Mouse (Mus musculus) cerebellum, adult 2 months (tissue): ENCODE data around the gene Ankrd12.

Source experiments
- CTCF ChIP-seq: fragments of 200-500 bp; IDR thresholded peaks from 2 replicates; pipeline ENCODE4 v1.5.1; 2011; ENCODE audit warnings: low read depth, mild to moderate bottlenecking, control low read depth, low read length, moderate library complexity, borderline replicate concordance; ENCODE audit not compliant: insufficient read depth
- POLR2A ChIP-seq: fragments of 200-500 bp; IDR thresholded peaks from 2 replicates; pipeline ENCODE4 v1.6.1; 2011; ENCODE audit warnings: low read length, control low read depth, borderline replicate concordance; ENCODE audit not compliant: insufficient read depth

DNA sequence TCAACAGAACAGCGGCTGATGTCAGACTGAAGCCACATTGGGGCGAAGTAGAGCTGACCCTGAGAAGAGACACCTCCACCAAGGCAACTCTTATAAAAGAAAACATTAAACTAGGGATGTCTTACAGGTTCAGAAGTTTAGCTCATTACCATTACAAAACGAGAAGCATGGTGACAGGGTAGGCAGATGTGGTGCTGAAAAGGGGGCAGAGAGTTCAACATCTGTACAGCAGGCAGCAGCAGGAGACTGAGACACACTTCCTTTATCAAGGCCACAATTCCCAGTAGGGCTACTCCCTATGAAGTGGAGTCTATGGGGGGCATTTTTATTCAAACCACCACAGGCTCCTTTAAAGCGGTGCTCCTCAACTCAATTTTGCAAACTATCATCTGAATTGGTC, 31.3 kb upstream of the Ankrd12 start:
- TF ChIP-seq CTCF, result no peak
- TF ChIP-seq POLR2A, result no peak
